Mouse (Mus musculus) heart, adult 2 months (tissue): Measurements from ENCODE around the gene Sfn. TPM values are rescaled to one million over a fixed set of nuclear protein-coding genes. Genes with fewer than 3 reads are reported as not detected.

Source experiments
- DNase-seq, 2 experiments: peaks; one replicate each; pipeline ENCODE4 v3.0.0; 2021
- H3K27ac ChIP-seq: fragments of 200-600 bp; 2 replicates; pipeline ENCODE4 v1.8.1; 2022
- H3K27me3 ChIP-seq: fragments of 200-500 bp; 2 replicates; pipeline ENCODE4 v1.6.1; 2012; ENCODE audit warnings: mild to moderate bottlenecking, low read length, inconsistent platforms, mixed read lengths; ENCODE audit not compliant: control insufficient read depth, insufficient read depth
- H3K36me3 ChIP-seq: fragments of 200-500 bp; 2 replicates; pipeline ENCODE4 v1.6.1; 2012; ENCODE audit warnings: low read length, inconsistent platforms; ENCODE audit not compliant: control insufficient read depth, insufficient read depth
- H3K4me1 ChIP-seq: fragments of 200-500 bp; 2 replicates; pipeline ENCODE4 v1.6.1; 2011; ENCODE audit warnings: low read length; ENCODE audit not compliant: control insufficient read depth, insufficient read depth
- H3K4me3 ChIP-seq: fragments of 200-600 bp; 2 replicates; pipeline ENCODE4 v1.8.1; 2022
- H3K79me2 ChIP-seq: fragments of 200-500 bp; replicated peaks from 2 replicates; pipeline ENCODE4 v1.6.1; 2012; ENCODE audit warnings: mild to moderate bottlenecking, inconsistent platforms, low read length, moderate library complexity, mixed read lengths; ENCODE audit not compliant: control insufficient read depth, insufficient read depth
- H3K9ac ChIP-seq: fragments of 200-500 bp; 2 replicates; pipeline ENCODE4 v1.6.1; 2012; ENCODE audit warnings: low read depth, mild to moderate bottlenecking, control low read depth, inconsistent platforms, low read length, mixed read lengths
- CTCF ChIP-seq: fragments of 200-600 bp; IDR thresholded peaks from 2 replicates; pipeline ENCODE4 v1.8.1; 2022; ENCODE audit warnings: antibody characterized with exemption, mild to moderate bottlenecking, moderate library complexity
- EP300 ChIP-seq: fragments of 200-500 bp; IDR thresholded peaks from 2 replicates; pipeline ENCODE4 v1.6.1; 2011; ENCODE audit warnings: low read depth, low read length, control low read depth; ENCODE audit not compliant: insufficient read depth
- POLR2A ChIP-seq: fragments of 200-500 bp; IDR thresholded peaks from 2 replicates; pipeline ENCODE4 v1.6.1; 2011; ENCODE audit warnings: mild to moderate bottlenecking, low read depth, low read length, control low read depth; ENCODE audit not compliant: insufficient read depth
- WGBS: fragments of 180-500 bp; shearing (Covaris S2); methylation state at CpG from one replicate; pipeline ENCODE4 v1.1.7; 2018; 5-methylcytosine and 5-hydroxymethylcytosine counted together
- intact Hi-C: fragments of 180-260 bp; cut with DNase I; formaldehyde crosslinking; loops from one replicate; pipeline ENCODE4 v1.15.1; 2025
- polyA plus RNA-seq: library from polyadenylated mRNA; depleted of rRNA; stranded (reverse); fragments of >200 nt; gene quantifications from 2 replicates; pipeline ENCODE4 v1.2.3, GENCODE M21; 2012
- total RNA-seq, 2 experiments: library from RNA; stranded (reverse); gene quantifications; 2 replicates each; pipeline ENCODE4 v1.2.3; 2021

Sfn gene
- total and polyA plus RNA-seq, 3 experiments, result 1.2 to 2.0 (median 1.2) TPM

- Histone ChIP-seq H3K36me3 (no peaks in the 10 kb centered on the region), H3K4me1 (0 out of 2 replicates have a peak, but pooled peaks cover 1% of the 10 kb centered on the region), H3K4me3 (peak overlapping the region; percentile 69; the same call in 1 of the 2 replicates), H3K9ac (no peak overlapping the region), H3K27ac (no peak overlapping the region), H3K27me3 (no peaks in the 10 kb centered on the region), H3K79me2 (no peaks in the 10 kb centered on the region)
- DNase-seq, result no peak
- 12% methylated on average over 9 of the region's 9 CpGs for WGBS
- intact Hi-C loops, result no loop called here
- TF ChIP-seq CTCF (no peak), EP300 (no peak), POLR2A (no peak)
Measured at GRCm38 (mm10) chr4:133600306-133600705, 1.7 kb downstream of the Sfn start.

DNA sequence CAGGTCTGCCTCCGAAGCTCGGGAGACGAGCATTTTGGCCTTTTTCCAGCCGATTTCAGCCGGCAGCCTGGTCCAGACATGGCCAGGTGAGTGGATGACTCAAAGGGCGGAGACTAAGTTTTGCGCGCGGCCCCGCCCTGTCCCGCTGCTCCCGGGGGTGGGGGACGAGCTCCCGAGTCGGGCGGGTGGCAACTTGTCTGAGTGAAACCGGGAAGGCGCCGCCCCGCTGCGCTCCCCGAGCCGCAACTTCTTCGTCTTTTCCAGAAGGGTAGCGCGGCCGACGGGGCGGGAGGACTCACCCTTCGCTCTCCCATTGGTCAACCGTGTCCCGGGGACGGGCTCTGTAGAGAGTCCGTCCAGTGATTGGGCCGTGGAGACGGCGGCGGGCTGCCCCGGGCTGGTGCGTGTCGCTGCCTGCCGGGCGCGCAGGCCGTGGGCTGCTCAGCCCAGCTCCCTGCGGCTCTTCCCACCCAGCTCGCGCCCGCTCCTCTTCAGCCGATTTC lies 2.3 kb downstream of the Sfn start:
- TF ChIP-seq POLR2A, result no peak; the same call in 1 of the 2 replicates
- peak; percentile 18; the same call in 1 of the 2 replicates for TF ChIP-seq CTCF
- no peak for TF ChIP-seq EP300
- peak overlapping the region; percentile 69 for H3K4me3 ChIP-seq
- H3K4me1 ChIP-seq, result 0 out of 2 replicates have a peak, but pooled peaks cover 1% of the 10 kb centered on the region
- peak overlapping the region; percentile 60 for H3K27ac ChIP-seq
- peak overlapping the region; percentile 61 for H3K9ac ChIP-seq
- DNase-seq, result peak; percentile 91 to 95
- intact Hi-C loops, result loop anchor here (5.0 kb wide), 1 partner anchor 33 kb away; no protein-coding TSS in a partner anchor
- no peaks in the 10 kb centered on the region for H3K27me3 ChIP-seq
- no peaks in the 10 kb centered on the region for H3K36me3 ChIP-seq
- no peaks in the 10 kb centered on the region for H3K79me2 ChIP-seq
- under 1% methylated on average over 50 of the region's 50 CpGs for WGBS

DNA sequence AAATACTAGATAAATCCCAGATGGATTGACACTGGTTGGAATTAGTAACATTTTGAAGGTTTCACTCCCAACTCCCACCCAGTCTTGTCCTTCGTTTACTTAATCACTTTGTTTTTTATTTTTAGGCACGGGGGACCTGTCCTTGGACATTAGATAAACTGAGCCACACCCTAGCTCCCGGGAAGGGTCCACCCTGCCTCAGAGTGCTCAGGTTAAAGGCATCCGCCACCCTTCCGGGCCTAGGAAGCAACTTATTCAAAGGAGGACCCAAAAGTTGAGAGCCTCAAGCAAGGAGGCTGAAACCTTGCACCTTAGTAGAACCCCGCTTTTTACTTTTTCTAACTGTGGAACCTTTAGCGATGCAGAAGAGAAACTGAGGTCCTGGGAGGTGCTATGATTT lies 2.9 kb downstream of the Sfn start:
- no peaks in the 10 kb centered on the region for H3K36me3 ChIP-seq
- 0 out of 2 replicates have a peak, but pooled peaks cover 1% of the 10 kb centered on the region for H3K4me1 ChIP-seq
- no peak for DNase-seq
- intact Hi-C loops, result loop anchor here (5.0 kb wide), 1 partner anchor 33 kb away; no protein-coding TSS in a partner anchor
- H3K27me3 ChIP-seq, result no peaks in the 10 kb centered on the region
- 18% methylated on average over 7 of the region's 7 CpGs for WGBS
- H3K4me3 ChIP-seq, result peak overlapping the region; percentile 69
- H3K27ac ChIP-seq, result peak overlapping the region; percentile 60
- TF ChIP-seq CTCF (no peak), EP300 (no peak), POLR2A (no peak)
- peak overlapping the region; percentile 61 for H3K9ac ChIP-seq
- H3K79me2 ChIP-seq, result no peaks in the 10 kb centered on the region

DNA sequence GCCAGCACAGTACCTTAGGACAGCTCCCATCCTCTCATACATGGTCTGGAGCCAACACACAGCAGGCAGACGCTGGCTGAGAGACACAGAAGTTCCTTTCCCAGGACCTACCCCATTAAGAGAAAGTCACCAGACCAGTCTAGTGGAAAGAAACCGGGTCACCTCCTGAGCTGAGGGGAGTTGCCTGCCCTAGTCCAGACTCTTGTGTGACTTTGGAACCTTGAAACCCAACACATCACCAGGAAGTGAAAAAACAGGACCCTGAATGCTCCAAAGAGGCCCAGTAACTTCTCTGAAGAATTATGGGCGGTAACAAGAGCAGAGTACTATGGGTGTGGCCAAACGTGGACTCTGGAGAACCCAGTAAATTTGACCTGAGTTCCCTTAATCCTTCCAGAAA lies 3.4 kb downstream of the Sfn start:
- no peak overlapping the region for H3K27ac ChIP-seq
- WGBS, result 53% methylated on average over 4 of the region's 4 CpGs
- no peak overlapping the region for H3K9ac ChIP-seq
- TF ChIP-seq POLR2A (no peak), CTCF (no peak), EP300 (no peak)
- H3K79me2 ChIP-seq, result no peaks in the 10 kb centered on the region
- H3K4me3 ChIP-seq, result no peak overlapping the region
- intact Hi-C loops, result loop anchor here (5.0 kb wide), 1 partner anchor 34 kb away; no protein-coding TSS in a partner anchor
- H3K36me3 ChIP-seq, result no peaks in the 10 kb centered on the region
- 0 out of 2 replicates have a peak, but pooled peaks cover 1% of the 10 kb centered on the region for H3K4me1 ChIP-seq
- no peaks in the 10 kb centered on the region for H3K27me3 ChIP-seq
- DNase-seq, result no peak

- intact Hi-C loops, result loop anchor here (5.0 kb wide), 1 partner anchor 36 kb away; no protein-coding TSS in a partner anchor
Measured at GRCm38 (mm10) chr4:133596084-133596483, 5.9 kb downstream of the Sfn start.

GRCm38 (mm10) chr4:133595538-133595937 lies 6.4 kb downstream of the Sfn start:
- H3K79me2 ChIP-seq, result no peaks in the 10 kb centered on the region
- no peak overlapping the region for H3K27ac ChIP-seq
- DNase-seq, result no peak
- no peaks in the 10 kb centered on the region; the same call in 1 of the 2 replicates for H3K4me1 ChIP-seq
- no peaks in the 10 kb centered on the region for H3K27me3 ChIP-seq
- H3K9ac ChIP-seq, result no peak overlapping the region
- intact Hi-C loops, result loop anchor here (5.0 kb wide), 1 partner anchor 37 kb away; no protein-coding TSS in a partner anchor
- H3K36me3 ChIP-seq, result no peaks in the 10 kb centered on the region
- WGBS, result 68% methylated on average over 7 of the region's 7 CpGs
- no peak overlapping the region for H3K4me3 ChIP-seq
- TF ChIP-seq POLR2A, result no peak
- TF ChIP-seq EP300, result no peak
- no peak for TF ChIP-seq CTCF

More at GRCm38 (mm10) chr4:133596084-133596483, 5.9 kb downstream of the Sfn start:
- TF ChIP-seq POLR2A, result no peak
- TF ChIP-seq EP300, result no peak
- no peak for TF ChIP-seq CTCF
- H3K27me3 ChIP-seq, result no peaks in the 10 kb centered on the region
- no peaks in the 10 kb centered on the region; the same call in 1 of the 2 replicates for H3K4me1 ChIP-seq
- WGBS, result 82% methylated on average over 6 of the region's 6 CpGs
- no peaks in the 10 kb centered on the region for H3K79me2 ChIP-seq
- no peak overlapping the region for H3K27ac ChIP-seq
- no peaks in the 10 kb centered on the region for H3K36me3 ChIP-seq
- no peak for DNase-seq
- no peak overlapping the region for H3K9ac ChIP-seq
- no peak overlapping the region for H3K4me3 ChIP-seq
